Mouse (Mus musculus) heart, embryonic 15.5 days (tissue): Measurements from ENCODE around the gene Phlda2. TPM values are rescaled to one million over a fixed set of nuclear protein-coding genes. Genes with fewer than 3 reads are reported as not detected.

Experiments used
- ATAC-seq: fragments of 200-750 bp; cut with Nextera tagmentation; replicated peaks from 2 replicates; pipeline ENCODE4 v1.8.0; 2017; ENCODE audit warnings: low read depth, moderate TSS enrichment; ENCODE audit not compliant: insufficient number of reproducible peaks, insufficient read depth, low FRiP score
- H3K27ac ChIP-seq: fragments of 300-500 bp; sonication (generic); 2 replicates; pipeline ENCODE4 v1.5.1; 2015; ENCODE audit warnings: mild to moderate bottlenecking, inconsistent platforms
- H3K27me3 ChIP-seq: fragments of 300-500 bp; sonication (generic); 2 replicates; pipeline ENCODE4 v1.6.1; 2015; ENCODE audit warnings: inconsistent platforms
- H3K36me3 ChIP-seq: fragments of 300-500 bp; sonication (generic); 2 replicates; pipeline ENCODE4 v1.6.1; 2015; ENCODE audit warnings: mild to moderate bottlenecking, inconsistent platforms
- H3K4me1 ChIP-seq: fragments of 300-500 bp; sonication (generic); replicated peaks from 2 replicates; pipeline ENCODE4 v1.6.1; 2015; ENCODE audit warnings: inconsistent platforms
- H3K4me2 ChIP-seq: fragments of 300-500 bp; sonication (generic); 2 replicates; pipeline ENCODE4 v1.6.1; 2015; ENCODE audit warnings: inconsistent platforms, mild to moderate bottlenecking, moderate library complexity
- H3K4me3 ChIP-seq: fragments of 300-500 bp; sonication (generic); 2 replicates; pipeline ENCODE4 v1.5.1; 2015; ENCODE audit warnings: mild to moderate bottlenecking, inconsistent platforms
- H3K9ac ChIP-seq: fragments of 300-500 bp; sonication (generic); 2 replicates; pipeline ENCODE4 v1.6.1; 2015; ENCODE audit warnings: mild to moderate bottlenecking, inconsistent platforms
- H3K9me3 ChIP-seq: fragments of 300-500 bp; sonication (generic); replicated peaks from 2 replicates; pipeline ENCODE4 v1.6.1; 2016; ENCODE audit warnings: inconsistent platforms
- WGBS: fragments of 180-500 bp; shearing (Covaris S2); methylation state at CpG from one replicate; pipeline ENCODE4 v1.1.7; 2015; ENCODE audit warnings: mixed read lengths; 5-methylcytosine and 5-hydroxymethylcytosine counted together
- polyA plus RNA-seq: library from polyadenylated mRNA; unstranded; fragments of >200 nt; fragmentation: Nextera tagmentation; extraction: Ambion mirVana; gene quantifications from 2 replicates; pipeline ENCODE4 v1.2.1, GENCODE M21; 2015

The Phlda2 gene
- polyA plus RNA-seq, 1 experiment from 2014 or later: 0.45 TPM

DNA sequence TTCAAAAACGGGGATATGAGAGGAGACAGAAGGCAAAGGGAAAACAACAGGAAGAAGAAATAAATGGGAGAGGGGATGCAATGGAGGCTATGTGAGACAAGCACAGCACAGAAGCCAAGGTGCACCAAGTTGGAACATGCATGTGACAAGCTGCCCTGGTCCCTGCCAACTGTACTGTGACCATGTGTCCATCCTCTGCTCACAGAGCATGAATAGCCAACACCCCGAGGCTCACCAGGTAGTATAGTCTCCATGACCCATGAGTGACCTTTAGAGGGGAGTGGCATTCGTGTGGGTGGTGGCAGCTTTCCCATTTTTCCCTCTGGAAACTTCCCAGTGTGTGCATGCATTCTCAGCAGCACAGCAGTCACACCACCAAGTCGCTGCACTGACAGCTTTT, 16.4 kb upstream of the Phlda2 start:
- Histone ChIP-seq H3K36me3 (peaks cover 95% of the 10 kb centered on the region), H3K4me2 (no peak overlapping the region), H3K27ac (no peak overlapping the region), H3K27me3 (no peaks in the 10 kb centered on the region), H3K4me3 (no peak overlapping the region), H3K9ac (no peak overlapping the region), H3K4me1 (peaks cover 2% of the 10 kb centered on the region; the same call in 1 of the 2 replicates), H3K9me3 (no peaks in the 10 kb centered on the region)
- ATAC-seq: no peak
- WGBS: 53% methylated on average over 4 of the region's 4 CpGs

DNA sequence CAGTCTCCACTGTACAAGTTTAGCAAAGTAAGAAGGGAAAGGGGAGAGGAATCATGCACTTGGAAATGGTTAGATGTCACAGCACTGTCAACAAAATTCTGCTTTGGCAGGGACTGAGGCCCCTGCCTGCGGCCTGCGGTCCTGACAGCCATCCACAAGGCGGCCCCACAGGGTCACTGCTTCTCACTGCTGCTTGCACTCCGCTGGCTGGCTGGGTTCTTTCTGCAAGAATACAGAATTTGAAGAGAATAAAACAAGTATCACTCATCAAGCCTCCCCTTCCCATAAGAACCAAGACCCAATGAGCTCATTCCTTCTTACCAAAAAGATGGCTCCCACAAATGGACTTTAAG, 11.4 kb upstream of the Phlda2 start:
- Histone ChIP-seq H3K27ac (no peak overlapping the region), H3K9me3 (no peaks in the 10 kb centered on the region), H3K4me3 (no peak overlapping the region), H3K36me3 (peaks cover 68% of the 10 kb centered on the region), H3K4me2 (no peak overlapping the region), H3K9ac (no peak overlapping the region), H3K27me3 (no peaks in the 10 kb centered on the region), H3K4me1 (peaks cover 2% of the 10 kb centered on the region; the same call in 1 of the 2 replicates)
- WGBS: 96% methylated on average over 4 of the region's 4 CpGs
- ATAC-seq: no peak

DNA sequence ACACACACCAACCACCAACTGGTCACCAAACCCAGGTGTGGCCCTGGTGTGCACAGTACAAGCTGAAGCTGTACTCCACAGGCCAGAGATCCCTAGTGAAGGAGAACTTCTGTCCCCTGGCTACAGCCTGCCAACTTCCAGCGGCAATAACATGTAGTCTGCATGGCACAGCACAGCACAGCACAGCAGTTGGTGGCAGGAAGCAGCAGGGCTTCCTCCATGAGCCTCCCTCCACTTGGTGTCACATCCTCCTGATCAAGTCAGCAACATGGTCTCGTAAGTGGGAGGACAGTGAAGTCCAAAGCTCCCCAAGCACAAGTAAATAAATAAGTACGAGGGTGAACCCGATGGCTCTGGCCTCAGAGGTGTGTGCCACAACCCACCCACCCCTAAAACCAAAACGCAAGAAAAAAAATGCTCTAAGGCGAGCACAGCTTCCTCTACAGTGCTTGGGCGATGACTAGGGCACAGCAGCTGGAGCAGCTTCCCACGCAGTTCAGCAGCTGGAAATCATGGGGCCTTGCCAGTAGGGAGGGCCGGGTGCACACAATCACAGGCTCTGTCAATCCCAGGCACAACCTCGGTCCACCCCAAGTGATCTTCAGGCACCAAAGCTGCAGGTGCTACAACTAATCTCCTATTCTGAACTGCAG, 10.9 kb upstream of the Phlda2 start:
- Histone ChIP-seq H3K27me3 (no peaks in the 10 kb centered on the region), H3K9me3 (no peaks in the 10 kb centered on the region), H3K4me1 (0 out of 2 replicates have a peak, but pooled peaks cover 3% of the 10 kb centered on the region), H3K36me3 (peaks cover 63% of the 10 kb centered on the region), H3K9ac (no peak overlapping the region), H3K4me3 (no peak overlapping the region), H3K27ac (no peak overlapping the region), H3K4me2 (no peak overlapping the region)
- no peak for ATAC-seq
- WGBS: 87% methylated on average over 10 of the region's 10 CpGs

DNA sequence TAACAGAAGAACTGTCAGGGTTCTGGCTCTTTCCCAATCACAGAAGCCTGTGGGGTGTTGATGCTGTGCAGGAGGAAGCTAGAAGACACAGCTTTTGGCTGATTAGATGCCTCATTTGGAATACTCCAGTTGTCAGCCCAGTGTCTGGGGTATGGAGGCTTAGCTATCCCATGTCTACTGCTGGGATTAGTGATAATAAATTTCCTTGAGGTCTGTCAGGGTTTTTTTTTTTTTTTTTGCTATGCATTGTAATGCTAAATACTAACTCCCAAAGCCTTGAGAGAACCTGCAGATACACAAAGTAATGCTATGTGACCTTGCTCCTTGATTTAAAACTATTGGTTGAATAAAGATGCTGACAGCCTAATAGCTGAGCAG, 8.4 kb upstream of the Phlda2 start:
- no peaks in the 10 kb centered on the region for H3K9me3 ChIP-seq
- H3K4me3 ChIP-seq: no peak overlapping the region
- peaks cover 37% of the 10 kb centered on the region; the same call in 1 of the 2 replicates for H3K36me3 ChIP-seq
- H3K4me2 ChIP-seq: no peak overlapping the region
- no peak overlapping the region for H3K9ac ChIP-seq
- peaks cover 2% of the 10 kb centered on the region; the same call in 1 of the 2 replicates for H3K27me3 ChIP-seq
- 0 out of 2 replicates have a peak, but pooled peaks cover 3% of the 10 kb centered on the region for H3K4me1 ChIP-seq
- ATAC-seq: no peak
- no peak overlapping the region for H3K27ac ChIP-seq

DNA sequence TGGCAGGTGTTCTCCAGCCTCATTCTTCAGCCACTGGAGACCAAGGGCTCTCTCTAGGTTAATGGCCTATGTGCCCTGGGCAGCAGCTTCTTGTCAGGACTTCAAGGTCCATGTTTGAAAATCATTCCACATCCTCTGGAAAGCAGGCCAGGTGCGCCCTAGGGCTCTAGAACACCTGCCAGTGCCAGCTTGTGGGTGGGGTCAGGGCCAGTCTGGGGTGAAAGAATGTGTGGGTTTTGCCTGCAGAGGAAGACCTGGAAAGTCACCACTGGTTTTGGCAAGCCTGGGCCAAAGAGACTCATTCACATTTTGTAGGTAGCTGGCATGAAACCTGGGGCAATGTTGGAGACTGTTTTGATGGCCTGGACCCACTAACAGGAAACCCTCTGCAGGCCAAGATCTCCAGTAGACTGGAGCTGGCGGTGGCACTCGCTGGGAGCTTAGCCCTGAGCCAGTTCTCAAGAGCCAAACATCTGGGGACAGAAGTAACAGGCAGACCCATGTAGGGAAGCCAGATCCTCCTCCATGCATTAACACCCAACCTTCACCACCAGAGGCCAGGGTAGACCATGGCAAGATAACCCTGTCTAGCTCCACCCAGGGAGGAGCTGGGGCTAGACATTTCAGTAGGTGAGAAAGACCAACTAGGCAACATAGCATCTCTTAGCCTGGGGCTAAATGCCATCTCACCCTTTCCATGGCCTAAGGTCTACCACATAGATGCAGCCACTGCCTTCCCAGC, 7.8 kb upstream of the Phlda2 start:
- Histone ChIP-seq H3K4me3 (no peak overlapping the region), H3K27ac (no peak overlapping the region), H3K4me2 (no peak overlapping the region)

DNA sequence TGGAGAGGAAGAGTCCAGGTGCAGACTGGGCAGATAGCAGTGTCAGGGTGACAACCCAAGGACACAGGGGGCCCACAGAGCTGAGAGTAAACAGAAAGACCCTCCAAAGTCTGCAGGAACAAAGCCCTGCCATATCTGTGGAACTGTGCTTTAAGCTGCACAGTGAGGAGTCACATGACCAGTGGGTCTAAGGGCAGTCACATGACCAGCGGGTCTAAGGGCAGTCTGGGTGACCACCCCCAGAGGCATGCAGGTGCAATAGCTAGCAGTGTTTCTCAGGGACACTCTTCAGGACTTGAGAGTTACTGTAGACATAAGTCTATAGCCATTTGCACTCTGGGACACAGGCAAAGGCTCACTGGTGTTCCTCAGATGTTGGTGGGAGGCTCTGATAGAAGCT, 6.6 kb upstream of the Phlda2 start:
- WGBS: 59% methylated on average over 1 of the region's 1 CpGs

More for the DNA sequence above, 7.8 kb upstream of the Phlda2 start:
- H3K36me3 ChIP-seq: peaks cover 33% of the 10 kb centered on the region; the same call in 1 of the 2 replicates
- H3K9ac ChIP-seq: no peak overlapping the region
- peaks cover 5% of the 10 kb centered on the region; the same call in 1 of the 2 replicates for H3K27me3 ChIP-seq
- 88% methylated on average over 3 of the region's 3 CpGs for WGBS
- no peaks in the 10 kb centered on the region for H3K9me3 ChIP-seq
- ATAC-seq: no peak
- H3K4me1 ChIP-seq: 0 out of 2 replicates have a peak, but pooled peaks cover 3% of the 10 kb centered on the region

DNA sequence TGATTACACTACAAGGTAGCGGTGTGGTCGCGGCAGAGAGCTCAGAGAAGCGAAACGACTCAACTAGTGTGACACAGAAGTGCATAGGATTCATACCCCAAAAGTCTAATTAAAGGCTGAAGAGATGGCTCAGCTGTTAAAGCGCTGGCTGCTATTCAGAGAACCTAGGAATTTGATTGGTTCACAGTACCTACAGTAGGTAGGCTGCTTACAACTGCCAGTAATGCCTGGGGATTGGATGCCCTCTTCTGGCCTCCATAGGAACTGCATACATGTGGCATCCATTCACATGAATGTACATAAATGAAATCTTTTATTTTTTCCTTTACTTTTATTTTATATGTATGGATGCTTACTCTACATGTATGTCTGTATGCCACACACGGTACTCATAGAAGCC, 3.7 kb upstream of the Phlda2 start:
- H3K4me2 ChIP-seq: no peak overlapping the region
- no peaks in the 10 kb centered on the region for H3K9me3 ChIP-seq
- H3K27ac ChIP-seq: no peak overlapping the region
- no peak overlapping the region for H3K4me3 ChIP-seq
- 31% methylated on average over 7 of the region's 7 CpGs for WGBS
- H3K9ac ChIP-seq: no peak overlapping the region
- peaks cover 40% of the 10 kb centered on the region for H3K27me3 ChIP-seq
- H3K36me3 ChIP-seq: no peaks in the 10 kb centered on the region
- H3K4me1 ChIP-seq: peaks cover 16% of the 10 kb centered on the region
- no peak for ATAC-seq

More for the DNA sequence above, 6.6 kb upstream of the Phlda2 start:
- Histone ChIP-seq H3K27ac (no peak overlapping the region), H3K27me3 (peaks cover 13% of the 10 kb centered on the region), H3K9ac (no peak overlapping the region), H3K36me3 (peaks cover 21% of the 10 kb centered on the region; the same call in 1 of the 2 replicates), H3K9me3 (no peaks in the 10 kb centered on the region), H3K4me2 (no peak overlapping the region), H3K4me1 (0 out of 2 replicates have a peak, but pooled peaks cover 3% of the 10 kb centered on the region), H3K4me3 (no peak overlapping the region)
- ATAC-seq: no peak

DNA sequence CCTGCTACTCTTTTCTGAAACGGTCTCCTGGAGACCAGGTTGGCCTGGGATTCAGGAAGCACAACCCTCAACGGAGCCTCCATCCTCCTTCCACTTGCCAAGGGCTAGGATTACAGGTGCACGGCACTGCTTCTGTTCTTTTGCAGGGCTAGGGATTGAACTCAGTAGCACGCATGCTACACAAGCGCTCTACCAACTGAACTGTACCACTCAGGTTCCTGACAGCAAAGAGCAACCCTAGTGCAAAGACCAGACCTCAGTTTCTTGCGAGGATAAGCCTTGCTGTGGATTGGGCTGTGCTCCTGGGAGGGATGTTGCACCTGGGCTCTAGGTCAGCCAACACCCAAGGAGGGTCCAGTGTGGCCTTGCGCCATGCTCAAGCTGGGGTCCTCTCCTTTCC, 3.3 kb upstream of the Phlda2 start:
- peaks cover 44% of the 10 kb centered on the region for H3K27me3 ChIP-seq
- ATAC-seq: no peak

DNA sequence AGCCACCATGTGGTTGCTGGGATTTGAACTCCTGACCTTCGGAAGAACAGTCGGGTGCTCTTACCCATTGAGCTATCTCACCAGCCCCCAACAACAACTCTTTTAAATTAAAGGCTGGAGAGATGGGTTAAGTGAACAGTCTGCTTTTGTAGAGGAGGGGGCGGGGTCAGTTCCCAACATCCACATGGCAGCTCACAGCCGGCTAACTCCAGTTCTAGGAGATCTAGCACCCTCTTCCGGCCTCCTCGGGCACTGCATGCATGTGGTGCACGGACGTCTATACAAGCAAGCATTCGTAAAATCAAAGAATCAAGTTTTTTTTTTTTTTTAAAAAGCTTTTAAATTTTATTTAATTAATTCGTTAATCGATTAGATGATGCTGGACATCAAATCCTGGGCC, 2.9 kb upstream of the Phlda2 start:
- H3K4me2 ChIP-seq: no peak overlapping the region
- peaks cover 19% of the 10 kb centered on the region for H3K4me1 ChIP-seq
- H3K9ac ChIP-seq: no peak overlapping the region
- WGBS: 23% methylated on average over 11 of the region's 11 CpGs
- H3K27me3 ChIP-seq: peaks cover 48% of the 10 kb centered on the region
- no peaks in the 10 kb centered on the region for H3K36me3 ChIP-seq
- H3K27ac ChIP-seq: no peak overlapping the region
- H3K4me3 ChIP-seq: no peak overlapping the region
- H3K9me3 ChIP-seq: no peaks in the 10 kb centered on the region
- no peak for ATAC-seq

More for the DNA sequence above, 3.3 kb upstream of the Phlda2 start:
- no peak overlapping the region for H3K27ac ChIP-seq
- no peak overlapping the region for H3K4me2 ChIP-seq
- 68% methylated on average over 7 of the region's 7 CpGs for WGBS
- no peaks in the 10 kb centered on the region for H3K9me3 ChIP-seq
- H3K4me3 ChIP-seq: no peak overlapping the region
- no peak overlapping the region for H3K9ac ChIP-seq
- H3K4me1 ChIP-seq: peaks cover 19% of the 10 kb centered on the region
- H3K36me3 ChIP-seq: no peaks in the 10 kb centered on the region

DNA sequence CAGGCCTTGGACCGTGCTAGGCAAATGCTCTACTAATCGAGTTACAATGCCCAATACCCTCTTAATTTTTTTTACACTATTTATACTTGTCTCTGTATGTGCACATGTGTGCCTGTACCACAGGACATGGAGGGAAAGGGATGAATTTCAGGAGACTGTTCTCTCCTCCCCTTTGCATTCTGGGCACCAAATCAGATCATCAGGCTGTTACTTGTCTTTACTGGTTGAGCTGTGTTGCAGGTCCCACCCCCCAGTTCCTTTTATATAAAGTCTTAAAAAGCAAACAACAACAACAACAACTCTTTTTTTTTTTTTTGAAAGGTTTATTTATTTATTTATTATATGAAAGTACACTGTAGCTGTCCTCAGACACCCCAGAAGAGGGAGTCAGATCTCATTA, 2.5 kb upstream of the Phlda2 start:
- WGBS: 81% methylated on average over 2 of the region's 2 CpGs
- H3K4me3 ChIP-seq: no peak overlapping the region
- H3K27me3 ChIP-seq: peaks cover 52% of the 10 kb centered on the region
- H3K9ac ChIP-seq: no peak overlapping the region
- H3K27ac ChIP-seq: no peak overlapping the region
- H3K4me1 ChIP-seq: peaks cover 19% of the 10 kb centered on the region
- no peaks in the 10 kb centered on the region for H3K9me3 ChIP-seq
- H3K4me2 ChIP-seq: no peak overlapping the region
- no peaks in the 10 kb centered on the region for H3K36me3 ChIP-seq
- ATAC-seq: no peak

DNA sequence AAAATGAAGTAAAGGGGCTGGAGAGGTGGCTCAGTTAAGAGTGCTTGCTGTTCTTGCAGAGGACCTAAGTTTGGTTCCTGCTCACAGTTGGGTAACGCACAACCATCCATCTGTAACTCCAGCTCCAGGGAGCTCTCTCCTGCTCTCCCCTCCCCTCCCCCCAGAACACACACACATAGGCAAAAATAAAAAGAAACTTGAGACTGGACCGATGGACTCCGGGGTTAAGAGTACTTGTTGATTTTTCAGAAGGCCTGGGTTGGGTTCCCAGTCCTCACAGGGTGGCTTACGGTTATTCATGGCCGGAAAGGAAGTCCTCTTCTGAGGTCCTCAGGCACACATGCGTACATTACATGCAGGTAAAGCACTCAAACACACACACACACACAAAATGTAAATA, 976 bp upstream of the Phlda2 start:
- H3K27ac ChIP-seq: no peak overlapping the region
- H3K9me3 ChIP-seq: no peaks in the 10 kb centered on the region
- peaks cover 16% of the 10 kb centered on the region for H3K4me1 ChIP-seq
- H3K4me3 ChIP-seq: no peak overlapping the region
- peaks cover 58% of the 10 kb centered on the region for H3K27me3 ChIP-seq
- no peak overlapping the region for H3K4me2 ChIP-seq
- 86% methylated on average over 6 of the region's 6 CpGs for WGBS
- H3K36me3 ChIP-seq: no peaks in the 10 kb centered on the region
- H3K9ac ChIP-seq: no peak overlapping the region
- ATAC-seq: no peak
